Mouse (Mus musculus): Measurements from ENCODE around the gene AC124502.3. TPM values are rescaled to one million over a fixed set of nuclear protein-coding genes. Genes with fewer than 3 reads are reported as not detected.

The AC124502.3 gene
- polyA plus RNA-seq (2014; fragmentation: Nextera tagmentation; extraction: Ambion mirVana) = 1.4 and 1.9 TPM in 2 replicates

DNA sequence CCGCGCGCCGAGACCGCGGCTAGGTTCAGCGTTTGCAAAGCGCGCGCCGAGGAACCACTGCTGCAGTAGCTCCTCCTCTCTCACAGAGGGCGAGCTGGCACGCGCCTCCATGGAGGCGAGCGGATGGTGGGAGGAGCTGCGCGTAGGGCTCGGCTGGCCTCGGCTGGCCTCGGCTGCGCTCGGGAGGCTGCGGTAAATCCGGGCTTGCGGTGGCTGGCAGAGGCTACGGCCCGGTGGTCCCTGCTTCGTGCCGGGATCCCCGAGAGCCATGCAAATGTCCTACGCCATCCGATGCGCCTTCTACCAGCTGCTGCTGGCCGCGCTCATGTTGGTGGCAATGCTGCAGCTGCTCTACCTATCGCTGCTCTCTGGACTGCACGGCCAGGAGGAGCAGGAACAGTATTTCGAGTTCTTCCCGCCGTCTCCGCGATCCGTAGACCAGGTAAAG lies at the start of gene AC124502.3, which contains the start of gene B4gat1:
Gene AC124502.3, plus strand, starts transcription at position 183 of the 448 bp plus-strand sequence.
Gene B4gat1, plus strand, starts transcription at position 118 of the 448 bp plus-strand sequence.
- Histone ChIP-seq H3K4me3 (replicated peaks; ENCODE audit: low read length) (peak within 1 kb of the TSS; percentile 80), H3K36me3 (replicated peaks; ENCODE audit: control insufficient read depth, insufficient read depth) (peaks cover 14% of the 10 kb centered on the region), H3K27ac (peak within 1 kb of the TSS; percentile 86), H3K4me1 (replicated peaks; ENCODE audit: control insufficient read depth, insufficient read depth, low read length) (peaks cover 27% of the 10 kb centered on the region), H3K9me3 (ENCODE audit: control insufficient read depth, low read length) (no peaks in the 10 kb centered on the region), H3K4me2 (replicated peaks) (peak within 1 kb of the TSS; percentile 96), H3K27me3 (ENCODE audit: control insufficient read depth, insufficient read depth, low read length) (no peaks in the 10 kb centered on the region), H3K9ac (peak within 1 kb of the TSS; percentile 87)
- DNase-seq (ENCODE audit: low spot score) = peak; percentile 92
- peak; percentile 91 for ATAC-seq (ENCODE audit: low FRiP score)
- under 1% methylated on average over 43 of the region's 44 CpGs for whole genome bisulfite sequencing

DNA sequence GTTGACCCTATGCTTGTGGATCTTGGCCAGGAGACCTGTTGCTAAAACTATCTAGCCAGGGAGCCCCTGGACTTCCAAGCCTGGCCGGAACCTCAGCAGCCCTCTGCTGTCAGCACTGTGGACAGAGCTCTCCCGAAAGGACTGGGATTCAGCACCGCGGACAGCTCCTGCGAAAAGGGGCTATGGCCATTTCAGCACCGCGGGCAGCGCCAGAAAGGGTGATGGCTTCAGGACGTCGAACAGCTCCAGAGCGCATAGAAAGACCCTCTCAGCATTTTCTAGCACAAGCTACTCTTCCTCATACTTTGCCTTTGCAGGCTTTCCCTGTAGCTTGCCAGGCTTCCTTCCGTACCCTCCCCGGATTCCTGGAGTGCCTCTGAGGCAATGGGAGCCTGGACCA lies 49.7 kb upstream of the AC124502.3 start:
- no peak overlapping the region for H3K27ac ChIP-seq
- H3K9me3 ChIP-seq (ENCODE audit: control insufficient read depth, low read length) = no peaks in the 10 kb centered on the region
- H3K4me1 ChIP-seq (replicated peaks; ENCODE audit: control insufficient read depth, insufficient read depth, low read length) = peaks cover 28% of the 10 kb centered on the region
- peak; percentile 78 for DNase-seq (ENCODE audit: low spot score)
- peaks cover 14% of the 10 kb centered on the region; the same call in 1 of the 2 replicates for H3K36me3 ChIP-seq (replicated peaks; ENCODE audit: control insufficient read depth, insufficient read depth)
- peaks cover 76% of the 10 kb centered on the region for H3K27me3 ChIP-seq (ENCODE audit: control insufficient read depth, insufficient read depth, low read length)
- H3K4me3 ChIP-seq (replicated peaks; ENCODE audit: low read length) = peak overlapping the region; percentile 50
- 4% methylated on average over 13 of the region's 13 CpGs for WGBS
- peak overlapping the region; percentile 71 for H3K9ac ChIP-seq
- H3K4me2 ChIP-seq (replicated peaks) = peak overlapping the region; percentile 83
- ATAC-seq (ENCODE audit: low FRiP score) = no peak

DNA sequence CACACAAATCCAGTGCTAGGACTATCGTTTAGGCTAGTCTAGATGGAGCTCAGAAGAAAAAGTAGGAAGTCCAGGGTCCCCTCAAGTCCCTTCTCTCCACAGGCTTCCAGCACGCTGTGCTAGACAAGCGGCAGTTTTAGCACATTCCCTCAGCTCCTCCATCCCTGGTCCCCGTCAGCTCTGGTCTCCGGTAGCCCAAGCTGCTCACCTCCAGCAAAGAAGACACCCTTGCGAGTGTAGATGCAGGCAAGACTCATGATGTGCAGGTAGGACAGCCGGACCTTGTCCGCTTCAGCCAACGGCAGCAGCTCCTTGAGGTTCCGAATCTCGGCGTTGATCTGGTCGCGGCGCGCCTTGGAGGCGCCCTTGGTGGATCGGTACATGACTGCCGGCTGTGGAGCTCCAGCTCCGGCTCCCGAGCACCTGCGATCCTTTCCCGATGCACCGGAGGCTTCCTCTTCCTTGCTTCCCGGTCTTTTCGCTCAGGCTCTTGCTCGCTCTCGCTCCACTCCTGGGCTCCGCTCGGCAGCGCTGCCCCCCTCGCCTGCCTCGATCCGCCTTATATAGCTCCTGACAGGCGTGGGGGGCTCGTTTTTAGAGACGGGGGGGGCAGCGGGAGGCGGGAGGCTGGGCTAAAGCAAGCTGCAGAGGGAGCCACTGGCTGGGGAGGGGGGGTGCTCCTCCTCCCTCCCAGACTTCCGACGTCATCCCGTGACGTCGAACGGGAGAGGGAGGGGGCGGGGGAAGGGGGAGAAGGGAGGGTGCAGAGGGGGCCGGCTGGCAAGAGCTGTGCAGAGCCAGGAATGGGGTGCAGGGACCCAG lies 49.0 kb upstream of the AC124502.3 start:
- H3K9me3 ChIP-seq (ENCODE audit: control insufficient read depth, low read length) = no peaks in the 10 kb centered on the region
- H3K27me3 ChIP-seq (ENCODE audit: control insufficient read depth, insufficient read depth, low read length) = peaks cover 69% of the 10 kb centered on the region
- peak overlapping the region; percentile 50 for H3K4me3 ChIP-seq (replicated peaks; ENCODE audit: low read length)
- H3K36me3 ChIP-seq (replicated peaks; ENCODE audit: control insufficient read depth, insufficient read depth) = peaks cover 10% of the 10 kb centered on the region; the same call in 1 of the 2 replicates
- peak overlapping the region; percentile 83 for H3K4me2 ChIP-seq (replicated peaks)
- DNase-seq (ENCODE audit: low spot score) (peak; percentile 80), ATAC-seq (ENCODE audit: low FRiP score) (peak; percentile 83)
- peak overlapping the region; percentile 76 for H3K27ac ChIP-seq
- peak overlapping the region; percentile 71 for H3K9ac ChIP-seq
- peaks cover 34% of the 10 kb centered on the region for H3K4me1 ChIP-seq (replicated peaks; ENCODE audit: control insufficient read depth, insufficient read depth, low read length)
- 9% methylated on average over 44 of the region's 47 CpGs for WGBS

DNA sequence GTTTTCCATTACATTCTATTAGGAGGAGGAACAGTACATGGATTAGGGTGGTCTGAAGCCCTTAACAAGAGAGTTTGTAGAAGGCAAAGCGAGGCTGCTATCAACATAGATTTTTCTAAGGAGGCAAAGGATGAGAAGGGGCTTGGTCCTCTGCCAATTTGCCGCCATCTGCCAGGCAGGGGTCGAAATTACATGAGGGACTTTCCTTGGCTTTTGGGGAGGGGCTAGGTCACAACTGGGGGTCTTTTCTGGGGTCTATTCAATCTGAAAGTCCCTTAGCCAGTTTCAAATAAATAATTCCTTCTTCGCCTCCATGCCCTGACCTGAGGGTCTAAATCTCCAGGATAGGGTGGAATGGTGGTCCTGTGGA lies 48.5 kb upstream of the AC124502.3 start, which contains the start of gene Npas4:
Gene Npas4, minus strand, starts transcription at position 61 of the 370 bp plus-strand sequence.
- WGBS = 16% methylated on average over 4 of the region's 4 CpGs
- Histone ChIP-seq H3K9me3 (ENCODE audit: control insufficient read depth, low read length) (no peaks in the 10 kb centered on the region), H3K4me2 (replicated peaks) (peak within 1 kb of the TSS; percentile 83), H3K27me3 (ENCODE audit: control insufficient read depth, insufficient read depth, low read length) (peaks cover 63% of the 10 kb centered on the region), H3K9ac (peak within 1 kb of the TSS; percentile 71), H3K4me3 (replicated peaks; ENCODE audit: low read length) (peak within 1 kb of the TSS; percentile 50), H3K36me3 (replicated peaks; ENCODE audit: control insufficient read depth, insufficient read depth) (peaks cover 9% of the 10 kb centered on the region; the same call in 1 of the 2 replicates), H3K27ac (peak within 1 kb of the TSS; percentile 76), H3K4me1 (replicated peaks; ENCODE audit: control insufficient read depth, insufficient read depth, low read length) (peaks cover 34% of the 10 kb centered on the region)
- no peak for DNase-seq (ENCODE audit: low spot score)
- no peak for ATAC-seq (ENCODE audit: low FRiP score)

DNA sequence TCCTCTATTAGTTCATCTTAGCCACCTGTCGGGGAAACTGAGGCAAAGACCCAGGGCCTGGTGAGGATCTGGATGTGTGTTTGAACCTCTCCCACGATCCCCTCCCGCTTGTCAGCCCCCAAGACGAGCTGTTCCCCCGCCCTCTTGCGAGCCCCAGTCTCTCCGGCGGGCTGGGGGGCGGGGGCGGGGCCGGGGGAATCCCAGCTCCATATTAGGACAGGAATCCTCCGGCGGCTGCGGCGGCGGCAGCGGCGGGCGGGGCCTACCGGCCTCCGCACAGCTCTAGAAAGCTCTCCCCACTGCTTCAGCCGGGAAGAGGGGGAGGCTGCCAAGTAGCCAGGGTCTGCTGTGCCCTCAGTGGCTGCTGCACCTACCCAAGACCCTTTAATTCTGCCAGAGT lies 48.0 kb upstream of the AC124502.3 start:
- Histone ChIP-seq H3K4me2 (replicated peaks) (peak overlapping the region; percentile 83), H3K9ac (peak overlapping the region; percentile 71; the same call in 1 of the 2 replicates), H3K4me1 (replicated peaks; ENCODE audit: control insufficient read depth, insufficient read depth, low read length) (peaks cover 34% of the 10 kb centered on the region), H3K27me3 (ENCODE audit: control insufficient read depth, insufficient read depth, low read length) (peaks cover 59% of the 10 kb centered on the region), H3K27ac (no peak overlapping the region; the same call in 1 of the 2 replicates), H3K9me3 (ENCODE audit: control insufficient read depth, low read length) (no peaks in the 10 kb centered on the region), H3K36me3 (replicated peaks; ENCODE audit: control insufficient read depth, insufficient read depth) (peaks cover 9% of the 10 kb centered on the region; the same call in 1 of the 2 replicates), H3K4me3 (replicated peaks; ENCODE audit: low read length) (peak overlapping the region; percentile 50)
- WGBS = 2% methylated on average over 20 of the region's 22 CpGs
- ATAC-seq (ENCODE audit: low FRiP score) (no peak), DNase-seq (ENCODE audit: low spot score) (no peak)

DNA sequence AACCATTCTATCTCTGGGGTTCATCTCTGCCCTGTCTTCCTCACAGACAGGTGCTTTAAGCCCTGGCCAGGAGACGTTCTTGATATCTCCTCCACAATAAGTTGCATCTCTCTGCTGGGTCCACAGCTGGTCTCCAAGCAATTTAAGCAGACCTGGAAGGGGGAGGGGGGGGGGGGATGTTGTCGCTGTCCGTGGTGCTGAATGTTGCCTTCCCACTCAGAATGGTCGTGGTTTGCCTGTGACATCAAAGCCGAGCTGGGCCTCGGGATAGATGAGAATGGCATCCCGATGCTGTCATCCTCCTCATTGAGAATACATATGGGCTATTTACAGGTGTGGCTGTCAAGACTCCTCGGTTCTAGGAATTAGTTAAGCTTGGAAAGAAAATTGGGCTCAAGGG lies 46.3 kb upstream of the AC124502.3 start:
- H3K27ac ChIP-seq = no peak overlapping the region
- H3K27me3 ChIP-seq (ENCODE audit: control insufficient read depth, insufficient read depth, low read length) = peaks cover 44% of the 10 kb centered on the region
- DNase-seq (ENCODE audit: low spot score) (no peak), ATAC-seq (ENCODE audit: low FRiP score) (no peak)
- H3K9ac ChIP-seq = no peak overlapping the region
- WGBS = 16% methylated on average over 8 of the region's 8 CpGs
- no peaks in the 10 kb centered on the region for H3K36me3 ChIP-seq (replicated peaks; ENCODE audit: control insufficient read depth, insufficient read depth)
- H3K4me3 ChIP-seq (replicated peaks; ENCODE audit: low read length) = no peak overlapping the region
- no peaks in the 10 kb centered on the region for H3K9me3 ChIP-seq (ENCODE audit: control insufficient read depth, low read length)
- H3K4me2 ChIP-seq (replicated peaks) = no peak overlapping the region
- H3K4me1 ChIP-seq (replicated peaks; ENCODE audit: control insufficient read depth, insufficient read depth, low read length) = peaks cover 34% of the 10 kb centered on the region

DNA sequence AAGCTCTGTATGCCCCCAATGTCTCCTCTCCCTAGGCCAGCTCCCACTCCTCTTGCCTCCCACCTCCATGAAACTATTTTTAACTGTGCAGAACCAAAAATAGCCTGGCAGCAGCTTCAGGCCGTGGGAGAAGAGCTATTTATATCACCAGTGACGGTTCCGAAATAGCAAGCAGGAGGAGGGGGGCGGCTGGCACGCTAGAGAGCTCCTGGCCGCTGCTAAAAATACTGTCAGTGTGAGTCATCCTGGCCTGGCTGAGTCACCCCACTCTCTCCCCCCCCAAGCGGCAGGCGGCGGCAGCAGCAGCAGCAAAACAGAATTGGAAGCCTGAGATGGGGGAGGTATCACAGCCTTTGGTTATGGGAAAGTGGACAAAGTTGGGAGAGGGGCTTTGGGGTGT lies 45.8 kb upstream of the AC124502.3 start:
- Histone ChIP-seq H3K4me2 (replicated peaks) (no peak overlapping the region), H3K9ac (no peak overlapping the region), H3K4me1 (replicated peaks; ENCODE audit: control insufficient read depth, insufficient read depth, low read length) (peaks cover 36% of the 10 kb centered on the region), H3K27ac (no peak overlapping the region), H3K4me3 (replicated peaks; ENCODE audit: low read length) (no peak overlapping the region), H3K27me3 (ENCODE audit: control insufficient read depth, insufficient read depth, low read length) (peaks cover 39% of the 10 kb centered on the region), H3K36me3 (replicated peaks; ENCODE audit: control insufficient read depth, insufficient read depth) (no peaks in the 10 kb centered on the region), H3K9me3 (ENCODE audit: control insufficient read depth, low read length) (no peaks in the 10 kb centered on the region)
- ATAC-seq (ENCODE audit: low FRiP score) (no peak), DNase-seq (ENCODE audit: low spot score) (no peak)
- WGBS = 4% methylated on average over 9 of the region's 9 CpGs

DNA sequence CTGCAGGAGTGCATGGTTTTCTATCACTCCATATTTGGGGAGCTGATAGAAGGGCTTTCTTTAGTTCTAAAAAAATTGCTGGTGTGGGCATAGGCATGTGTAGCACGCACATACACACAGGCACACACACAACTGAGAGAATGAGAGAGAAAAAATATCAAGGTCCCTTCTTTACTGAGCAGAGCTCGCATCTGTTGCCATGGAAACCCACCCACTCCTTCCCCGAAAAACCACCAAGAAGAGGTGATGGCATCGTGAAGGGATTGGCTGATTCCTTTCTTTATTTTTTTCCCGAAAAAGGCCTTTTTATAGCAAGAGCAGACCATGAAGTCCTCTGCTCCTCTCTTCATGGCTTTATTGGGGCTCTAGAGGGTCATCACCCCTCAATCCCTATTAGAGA lies 44.6 kb upstream of the AC124502.3 start:
- no peaks in the 10 kb centered on the region for H3K9me3 ChIP-seq (ENCODE audit: control insufficient read depth, low read length)
- no peak overlapping the region for H3K4me3 ChIP-seq (replicated peaks; ENCODE audit: low read length)
- H3K9ac ChIP-seq = no peak overlapping the region
- ATAC-seq (ENCODE audit: low FRiP score) (no peak), DNase-seq (ENCODE audit: low spot score) (no peak)
- H3K27me3 ChIP-seq (ENCODE audit: control insufficient read depth, insufficient read depth, low read length) = peaks cover 30% of the 10 kb centered on the region
- no peaks in the 10 kb centered on the region for H3K36me3 ChIP-seq (replicated peaks; ENCODE audit: control insufficient read depth, insufficient read depth)
- 0 out of 2 replicates have a peak overlapping the region, but pooled peaks have one; percentile 2 for H3K4me2 ChIP-seq (replicated peaks)
- H3K27ac ChIP-seq = peak overlapping the region; percentile 40; the same call in 1 of the 2 replicates
- WGBS = 45% methylated on average over 5 of the region's 5 CpGs
- peaks cover 42% of the 10 kb centered on the region for H3K4me1 ChIP-seq (replicated peaks; ENCODE audit: control insufficient read depth, insufficient read depth, low read length)

DNA sequence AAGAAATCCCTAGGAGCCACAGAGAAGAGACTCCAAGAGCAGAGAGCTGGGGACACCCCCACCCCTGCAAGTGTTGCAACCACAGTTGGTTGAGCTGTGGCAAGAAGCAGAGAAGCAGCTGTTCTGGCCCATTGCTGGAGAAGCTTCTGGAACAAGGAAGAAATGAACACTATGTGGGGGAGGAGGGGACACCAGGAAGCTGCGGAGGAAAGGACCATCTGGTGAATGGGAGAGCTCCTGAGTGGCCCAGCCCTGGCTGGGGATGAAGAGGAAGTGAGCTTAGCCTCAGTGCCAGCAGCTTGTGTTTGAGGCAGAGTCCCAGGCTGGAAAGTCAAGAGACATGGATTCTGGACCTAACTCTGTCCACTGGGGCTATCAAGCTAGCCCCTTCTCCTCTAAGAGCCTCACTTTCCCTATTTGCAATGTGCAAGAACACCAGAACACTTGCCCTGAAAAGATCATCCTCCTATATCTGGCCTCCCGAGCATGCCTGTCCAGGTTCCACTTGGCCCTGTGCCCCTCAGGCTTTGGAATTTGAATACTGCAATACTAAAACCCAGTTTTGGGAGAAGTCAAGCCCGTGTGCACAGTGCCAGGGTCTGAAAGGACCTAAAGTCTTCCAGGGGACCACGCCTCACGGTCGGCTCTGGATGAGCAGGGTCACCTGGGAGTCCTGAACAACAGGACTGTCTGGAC lies 39.1 kb upstream of the AC124502.3 start:
- no peaks in the 10 kb centered on the region for H3K36me3 ChIP-seq (replicated peaks; ENCODE audit: control insufficient read depth, insufficient read depth)
- H3K4me1 ChIP-seq (replicated peaks; ENCODE audit: control insufficient read depth, insufficient read depth, low read length) = peaks cover 30% of the 10 kb centered on the region
- H3K4me3 ChIP-seq (replicated peaks; ENCODE audit: low read length) = no peak overlapping the region
- no peak overlapping the region for H3K9ac ChIP-seq
- 76% methylated on average over 6 of the region's 6 CpGs for WGBS
- DNase-seq (ENCODE audit: low spot score) (no peak), ATAC-seq (ENCODE audit: low FRiP score) (no peak)
- H3K9me3 ChIP-seq (ENCODE audit: control insufficient read depth, low read length) = no peaks in the 10 kb centered on the region
- H3K27ac ChIP-seq = no peak overlapping the region
- H3K27me3 ChIP-seq (ENCODE audit: control insufficient read depth, insufficient read depth, low read length) = no peaks in the 10 kb centered on the region; the same call in 1 of the 2 replicates
- peak overlapping the region; percentile 20; the same call in 1 of the 2 replicates for H3K4me2 ChIP-seq (replicated peaks)
